Mouse (Mus musculus) right cerebral cortex, postnatal 36 days (tissue): Measurements from ENCODE around the gene C2cd2.
"Not testable (repeated sequence)": the region's sequence is repeated elsewhere in the genome, so short reads cannot be mapped to it uniquely, and the experiment has no call there.

Source experiments
- DNase-seq, 2 experiments: peaks; one replicate each; pipeline ENCODE4 v3.0.0; 2022; ENCODE audit warnings: low spot score in 2 of 2, mixed read lengths in 1 of 2

Gene C2cd2

GRCm38 (mm10) chr16:97946993-97947392 lies 15.4 kb downstream of the C2cd2 start:
- not testable (repeated sequence) for DNase-seq

GRCm38 (mm10) chr16:97941844-97942243 lies 20.6 kb downstream of the C2cd2 start:
- DNase-seq = no peak

DNA sequence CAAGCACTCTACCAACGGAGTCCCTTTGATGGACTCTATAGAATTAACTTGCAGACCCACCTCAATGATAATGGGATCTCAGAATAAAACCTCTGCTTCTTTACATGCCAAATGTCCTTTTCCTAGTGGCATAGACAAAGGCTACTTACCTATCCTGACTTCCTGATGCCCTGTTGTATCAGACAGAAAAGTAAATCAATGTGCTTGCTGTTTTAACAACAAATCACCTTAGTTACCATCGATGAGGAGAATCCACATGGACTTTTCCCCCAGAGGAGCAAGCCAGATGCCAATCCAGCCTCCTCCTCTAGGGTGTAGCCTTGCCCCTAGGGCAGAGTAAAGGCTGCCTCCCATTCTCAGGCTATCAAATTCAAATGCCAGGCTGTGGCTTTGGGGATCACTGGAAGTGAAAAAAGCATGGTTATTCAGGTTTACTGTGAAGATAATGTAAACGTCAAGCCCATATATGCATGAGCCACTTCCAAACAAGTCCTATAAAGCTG lies 21.9 kb downstream of the C2cd2 start:
- no peak for DNase-seq

GRCm38 (mm10) chr16:97935815-97936214 lies 26.6 kb downstream of the C2cd2 start:
- no peak for DNase-seq

- no peak for DNase-seq
These were observed 32.2 kb downstream of the C2cd2 start for GRCm38 (mm10) chr16:97930231-97930630.

- no peak for DNase-seq
These were observed 32.9 kb downstream of the C2cd2 start for GRCm38 (mm10) chr16:97929520-97929919.

GRCm38 (mm10) chr16:97927331-97927938 lies 35.0 kb downstream of the C2cd2 start:
- DNase-seq = no peak

DNA sequence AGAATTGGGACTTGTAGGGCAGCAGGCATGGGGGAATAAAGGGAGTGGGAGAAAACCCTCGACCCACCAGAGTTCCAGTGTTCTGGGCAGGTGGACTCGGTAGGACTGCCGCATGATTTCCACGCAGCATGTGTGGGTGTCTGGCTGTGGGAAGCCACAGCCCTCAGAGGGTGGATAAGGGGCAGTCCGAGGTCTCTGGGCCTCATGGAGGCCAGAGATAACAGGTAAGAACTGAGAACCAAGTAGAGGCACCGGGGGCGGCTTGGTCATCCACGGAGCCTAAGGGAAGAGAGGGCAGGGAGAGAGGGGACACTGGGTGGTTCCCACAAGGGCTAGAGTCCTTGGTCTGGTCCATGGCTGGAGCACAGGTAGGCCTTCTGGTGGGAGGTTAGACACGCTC lies 36.0 kb downstream of the C2cd2 start:
- DNase-seq = no peak

DNA sequence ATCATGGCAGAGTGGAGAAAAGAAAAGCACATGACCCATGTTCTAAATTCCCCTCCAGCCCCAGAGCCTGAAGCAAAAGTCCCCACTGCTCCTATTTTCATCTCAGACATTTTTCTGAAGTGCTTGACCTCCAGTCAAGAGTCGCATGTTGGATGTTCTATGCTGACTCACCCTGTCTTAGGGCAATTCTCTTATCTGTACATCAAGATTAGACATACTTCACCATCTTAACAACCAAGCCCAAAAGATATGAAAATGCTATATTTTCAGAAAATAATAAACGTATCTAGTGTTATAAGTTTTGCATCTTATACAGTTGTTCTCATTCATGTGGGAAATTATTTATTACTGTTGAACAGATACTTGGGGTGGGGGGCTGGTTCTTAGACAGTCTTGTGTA lies 36.6 kb downstream of the C2cd2 start:
- DNase-seq = no peak

DNA sequence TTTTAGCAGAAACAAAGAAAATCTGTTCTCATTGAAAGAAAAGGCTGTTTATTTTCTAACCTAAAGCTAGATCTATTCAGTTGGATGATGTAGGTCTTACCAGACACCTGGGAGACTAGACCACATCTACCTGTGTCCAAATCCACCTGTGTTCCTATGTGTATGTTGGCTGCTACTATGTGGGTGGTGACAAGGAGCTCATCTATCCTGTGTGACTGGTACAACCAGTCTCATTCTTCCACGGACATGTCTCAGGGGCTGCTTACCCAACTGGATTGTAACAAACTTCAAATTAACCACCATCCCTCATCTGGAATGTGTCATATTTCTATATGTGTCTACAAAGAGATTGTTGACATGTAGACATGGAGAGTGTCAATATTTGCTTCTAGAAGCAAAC lies 38.7 kb downstream of the C2cd2 start:
- no peak for DNase-seq

DNA sequence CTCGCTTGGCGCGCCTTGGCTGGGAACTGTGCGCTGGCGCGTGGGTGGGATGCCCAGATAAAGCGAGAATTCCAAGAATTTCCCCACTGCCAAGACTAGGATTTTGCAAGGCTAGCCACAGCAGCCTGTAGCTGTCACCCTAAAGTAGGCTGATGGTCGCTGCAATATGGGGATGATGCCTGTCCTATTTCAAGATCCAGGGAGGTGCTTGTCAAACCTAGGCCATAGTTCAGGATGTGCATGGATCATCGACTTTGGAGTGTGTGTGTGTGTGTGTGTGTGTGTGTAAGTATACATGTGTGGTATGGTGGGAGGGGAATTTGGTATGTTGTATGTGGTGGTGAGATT lies 39.6 kb downstream of the C2cd2 start:
- no peak for DNase-seq

GRCm38 (mm10) chr16:97921961-97922778 lies 40.2 kb downstream of the C2cd2 start:
- DNase-seq = peak; percentile 82 to 86

- no peak for DNase-seq
These were observed 41.8 kb downstream of the C2cd2 start for GRCm38 (mm10) chr16:97920621-97921020.

DNA sequence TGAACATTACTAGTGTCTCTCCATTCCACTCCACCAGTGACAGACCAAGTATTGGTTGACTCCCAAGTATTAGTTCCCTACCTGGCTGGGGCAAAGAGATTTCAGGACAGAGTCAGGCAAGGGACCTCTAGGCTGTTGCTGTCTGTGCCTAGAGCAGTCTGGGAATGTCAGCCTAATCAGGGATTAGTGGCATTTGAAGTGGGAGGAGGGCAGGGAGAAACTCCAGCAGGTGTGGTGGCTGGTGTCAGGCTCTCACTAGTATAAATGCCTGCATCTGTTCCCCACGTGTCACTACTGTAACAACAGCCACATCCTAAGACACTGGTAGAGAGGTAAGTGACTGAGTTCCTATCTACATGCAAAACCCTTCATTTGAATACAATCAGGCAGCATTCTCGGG lies 42.6 kb downstream of the C2cd2 start:
- DNase-seq = no peak

GRCm38 (mm10) chr16:97912873-97913272 lies 49.5 kb downstream of the C2cd2 start:
- DNase-seq = no peak

GRCm38 (mm10) chr16:97909356-97909755 lies 53.0 kb downstream of the C2cd2 start:
- no peak for DNase-seq

DNA sequence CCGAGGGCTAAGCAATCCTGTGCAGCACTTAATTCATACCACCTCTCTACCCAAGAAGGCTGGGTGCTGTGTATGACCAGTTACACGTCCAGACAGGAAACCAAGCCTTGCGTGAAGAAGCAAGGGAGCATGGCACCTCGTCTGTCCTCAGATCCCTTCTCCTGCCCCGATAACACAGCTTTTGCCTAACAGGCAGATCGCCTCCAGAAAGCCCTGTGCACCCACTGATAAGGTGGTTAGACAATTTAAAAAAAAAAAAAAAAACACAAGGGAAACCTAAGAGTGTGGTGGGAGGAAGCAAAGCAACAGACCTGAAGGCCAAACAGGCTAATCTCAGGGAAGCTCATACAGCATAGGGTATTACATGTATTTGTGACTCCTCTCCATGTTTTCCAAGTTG lies 54.9 kb downstream of the C2cd2 start:
- DNase-seq = no peak

- no peak for DNase-seq
These were observed 56.1 kb downstream of the C2cd2 start for GRCm38 (mm10) chr16:97906337-97906736.

DNA sequence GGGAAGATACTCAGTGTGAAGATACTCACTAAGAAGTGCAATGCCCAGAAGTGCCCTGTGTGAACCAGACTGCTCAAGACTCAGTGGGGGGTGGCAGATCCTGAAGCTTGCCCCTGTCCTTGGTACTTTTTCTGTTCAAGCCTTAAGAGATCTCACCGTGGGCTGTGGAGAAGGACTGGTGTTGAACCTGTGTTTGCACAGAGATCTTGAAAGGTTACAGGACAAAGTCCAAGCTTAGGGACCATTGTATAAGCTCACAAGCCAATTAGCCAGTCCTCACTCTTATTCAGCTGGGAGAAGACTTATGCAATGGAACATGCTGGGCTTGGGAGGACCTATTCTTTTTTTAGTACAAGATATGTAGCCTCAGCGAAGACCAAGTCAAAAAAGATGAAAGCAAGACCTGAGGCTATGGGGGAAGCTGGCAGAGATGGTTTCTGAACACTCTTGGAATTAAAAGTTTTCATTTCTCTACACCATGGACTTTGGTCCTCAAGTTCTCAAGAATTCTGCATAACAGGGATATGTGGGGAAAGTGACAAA lies 56.9 kb downstream of the C2cd2 start:
- DNase-seq = no peak

DNA sequence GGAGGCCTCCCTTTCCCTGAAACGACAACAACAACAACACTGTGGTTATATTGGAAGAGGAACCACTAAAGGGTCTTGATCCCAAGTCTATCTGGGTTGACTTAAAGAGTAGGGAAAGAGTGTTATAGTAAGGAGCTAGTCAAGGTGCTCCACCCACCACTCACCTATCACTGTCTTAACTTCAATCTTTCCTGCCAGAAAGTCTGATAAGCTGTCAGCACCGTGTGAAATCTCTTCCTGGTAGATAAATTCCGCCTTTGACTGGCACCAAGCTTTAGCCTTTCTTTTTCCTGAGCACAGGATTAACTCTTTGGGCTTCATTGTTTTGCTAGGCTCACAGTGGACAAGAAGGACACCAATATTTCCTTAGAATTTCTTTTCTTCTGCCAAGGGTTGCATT lies 58.4 kb downstream of the C2cd2 start:
- no peak for DNase-seq

DNA sequence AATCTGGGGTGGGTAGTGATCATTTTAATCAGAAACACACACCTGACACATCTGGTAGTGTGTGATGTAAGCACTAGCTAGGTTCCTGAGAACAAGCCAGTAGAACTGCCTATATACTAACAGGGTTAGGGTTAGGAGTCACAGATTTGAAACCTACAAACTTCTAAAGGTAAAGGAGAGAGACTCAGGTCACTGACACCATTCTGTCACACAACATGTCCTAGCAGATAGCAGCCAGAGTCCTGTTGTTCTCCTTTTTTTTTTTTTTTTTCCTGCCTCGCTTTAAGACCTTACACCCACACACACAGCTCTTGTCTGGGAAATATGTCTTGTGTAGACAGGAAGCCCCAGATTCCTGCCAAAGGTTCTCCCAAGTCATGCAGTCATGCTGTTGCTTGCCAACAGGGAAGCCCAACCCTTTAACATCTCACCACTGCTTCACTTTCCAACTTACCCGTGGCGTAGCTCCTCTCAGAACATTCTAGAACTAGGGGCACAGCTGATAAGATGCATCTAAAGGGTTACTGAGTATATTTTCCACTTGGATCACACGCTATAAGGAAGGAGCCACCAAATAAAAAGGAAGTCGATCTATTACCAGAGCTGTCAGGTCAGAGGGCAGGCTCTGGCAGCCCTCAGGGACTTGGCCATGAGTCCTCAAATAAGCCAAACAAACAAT lies 64.9 kb downstream of the C2cd2 start:
- no peak for DNase-seq

DNA sequence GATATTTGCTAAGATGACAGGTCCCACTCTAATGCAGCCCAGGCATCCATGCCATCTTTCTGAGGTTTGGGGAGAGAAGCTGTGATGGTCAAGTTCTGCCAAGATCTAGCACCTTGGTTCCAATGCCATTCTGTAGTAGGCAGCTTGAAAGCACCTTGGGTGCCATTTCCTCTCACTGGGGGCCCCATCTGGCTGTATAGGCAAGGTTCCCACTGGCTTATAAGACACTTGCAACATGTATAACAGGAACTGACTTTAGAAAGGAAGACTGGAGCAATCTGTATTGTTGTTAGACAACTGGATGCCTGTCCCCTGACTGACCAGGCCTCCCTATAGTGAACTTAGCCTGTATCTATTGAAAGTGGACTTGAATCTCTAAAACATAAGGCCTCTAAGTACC lies 74.6 kb downstream of the C2cd2 start:
- no peak for DNase-seq

DNA sequence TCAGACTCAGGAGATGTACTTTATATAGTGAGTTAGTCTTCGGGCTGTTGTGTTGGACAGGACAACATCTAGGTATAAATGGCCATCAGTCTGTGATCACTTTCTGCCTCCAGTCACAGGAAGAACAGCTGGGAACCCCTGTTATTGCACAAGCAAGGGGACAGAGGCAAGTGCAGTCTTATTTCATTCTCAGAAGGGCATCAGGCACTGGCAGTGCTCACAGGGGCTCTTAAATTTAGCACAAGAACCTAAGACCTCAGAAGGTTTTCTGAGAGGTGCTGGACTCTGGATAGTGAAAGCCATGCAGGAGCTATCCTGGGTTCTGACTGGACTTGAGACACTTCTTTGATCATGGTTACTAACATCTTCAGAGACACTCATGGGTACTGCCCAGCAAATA lies 78.7 kb downstream of the C2cd2 start:
- no peak for DNase-seq
